Mouse (Mus musculus) left cerebral cortex, postnatal 4 days (tissue): ENCODE data around the gene Strip2. TPM values are rescaled to one million over a fixed set of nuclear protein-coding genes. Genes with fewer than 3 reads are reported as not detected.

Experiments
- DNase-seq: peaks from one replicate; pipeline ENCODE4 v3.0.0-alpha.2; 2022
- intact Hi-C: fragments of 180-260 bp; cut with DNase I; formaldehyde crosslinking; loops from one replicate; pipeline ENCODE4 v1.15.1; 2025
- microRNA-seq: library from miRNA; unstranded; fragments of <30 nt; microRNA quantifications from one replicate; pipeline ENCODE4 v1.2.0, GENCODE M21; 2022
- total RNA-seq, 2 experiments: library from RNA; stranded (reverse); gene quantifications; 2 replicates each; pipeline ENCODE4 v1.2.3; 2021

The Strip2 gene
- total RNA-seq, 2 experiments from 2014 or later = 5.2 to 6.1 TPM

DNA sequence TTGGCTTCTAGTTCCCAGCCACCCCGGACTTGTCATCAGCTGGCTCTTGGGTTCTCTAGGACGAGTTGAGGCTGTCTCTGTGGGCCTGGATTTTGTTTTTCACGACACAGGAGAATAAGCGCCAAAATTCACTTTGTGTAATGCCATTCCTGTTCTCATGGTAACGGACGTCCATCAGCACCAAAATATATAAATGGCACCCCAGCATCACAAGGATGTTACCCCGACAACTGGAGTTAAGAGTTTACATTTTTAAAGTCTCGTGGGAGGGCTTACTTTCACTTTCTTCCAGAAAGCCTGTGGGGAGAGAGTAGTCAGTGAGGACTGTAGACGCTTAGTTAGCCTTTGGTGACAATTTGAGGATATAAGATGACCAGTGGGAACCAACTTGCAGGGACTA lies 85.8 kb downstream of the Strip2 start:
- DNase-seq = no peak
- intact Hi-C loops = no loop called here

DNA sequence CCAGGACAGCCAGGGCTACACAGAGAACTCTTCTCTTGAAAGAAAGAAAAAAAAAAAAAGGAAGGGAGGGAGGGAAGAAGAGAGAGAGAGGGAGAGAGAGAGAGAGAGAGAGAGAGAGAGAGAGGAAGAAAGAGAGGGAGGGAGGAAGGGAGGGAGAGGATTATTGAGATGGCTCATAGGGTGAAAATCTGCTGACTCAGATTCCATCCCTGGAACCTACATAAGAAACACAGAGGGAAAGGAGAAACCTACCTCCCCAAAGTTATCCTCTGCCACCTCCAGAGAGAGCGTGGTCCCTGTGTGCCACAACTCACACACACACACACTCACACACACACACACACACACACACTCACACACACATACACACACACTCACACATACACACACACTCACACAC lies 89.0 kb downstream of the Strip2 start:
- no peak for DNase-seq
- intact Hi-C loops = no loop called here

DNA sequence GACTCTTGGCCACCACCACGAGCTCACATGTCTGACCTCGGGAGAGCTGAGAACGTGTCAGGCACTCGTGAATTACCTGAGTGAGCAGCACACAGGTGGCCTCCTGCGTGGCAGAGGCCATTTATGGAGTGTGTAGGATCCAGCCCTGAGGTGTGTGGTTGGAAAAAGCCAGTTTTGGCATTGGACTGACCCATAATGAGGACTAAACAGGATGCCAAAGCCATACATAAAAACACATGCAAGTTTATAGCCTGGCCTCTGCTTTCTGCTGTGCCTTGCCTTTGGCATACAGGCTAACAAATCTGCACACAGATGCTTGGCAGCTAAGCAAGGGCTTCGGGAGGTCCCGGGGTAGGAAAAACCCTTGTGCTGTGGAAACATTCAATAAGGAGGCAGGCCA lies 92.4 kb downstream of the Strip2 start:
- DNase-seq = no peak
- intact Hi-C loops = no loop called here

Small RNA genes within 50 kb of the gene (microRNA-seq; reads per million reads assigned to microRNA genes)
- gene Gm23049 = not detected

Other genes starting within 250 kb of the Strip2 start
- 1 to 10 TPM; 7.0 to 8.8 TPM for gene Tspan33, start 222.8 kb upstream of the Strip2 start, total RNA-seq
- 10 to 100 TPM; 14.6 to 16.2 TPM for gene Smo, start 181.5 kb upstream of the Strip2 start, total RNA-seq
- gene Ahcyl2, start 149.0 kb upstream of the Strip2 start, total RNA-seq = 10 to 100 TPM; 51.3 to 54.1 TPM
- 10 to 100 TPM; 25.4 to 32.6 TPM for gene Nrf1, start 131.0 kb downstream of the Strip2 start, total RNA-seq